Mouse (Mus musculus) heart, adult 2 months (tissue): Measurements from ENCODE around the gene Csnk1g2. TPM values are rescaled to one million over a fixed set of nuclear protein-coding genes. Genes with fewer than 3 reads are reported as not detected.

ENCODE experiments used
- DNase-seq, 2 experiments: peaks; one replicate each; pipeline ENCODE4 v3.0.0; 2021
- H3K27ac ChIP-seq: fragments of 200-600 bp; 2 replicates; pipeline ENCODE4 v1.8.1; 2022
- H3K27me3 ChIP-seq: fragments of 200-500 bp; 2 replicates; pipeline ENCODE4 v1.6.1; 2012; ENCODE audit warnings: mild to moderate bottlenecking, low read length, inconsistent platforms, mixed read lengths; ENCODE audit not compliant: control insufficient read depth, insufficient read depth
- H3K36me3 ChIP-seq: fragments of 200-500 bp; 2 replicates; pipeline ENCODE4 v1.6.1; 2012; ENCODE audit warnings: low read length, inconsistent platforms; ENCODE audit not compliant: control insufficient read depth, insufficient read depth
- H3K4me1 ChIP-seq: fragments of 200-500 bp; 2 replicates; pipeline ENCODE4 v1.6.1; 2011; ENCODE audit warnings: low read length; ENCODE audit not compliant: control insufficient read depth, insufficient read depth
- H3K4me3 ChIP-seq: fragments of 200-600 bp; 2 replicates; pipeline ENCODE4 v1.8.1; 2022
- H3K79me2 ChIP-seq: fragments of 200-500 bp; replicated peaks from 2 replicates; pipeline ENCODE4 v1.6.1; 2012; ENCODE audit warnings: mild to moderate bottlenecking, inconsistent platforms, low read length, moderate library complexity, mixed read lengths; ENCODE audit not compliant: control insufficient read depth, insufficient read depth
- H3K9ac ChIP-seq: fragments of 200-500 bp; 2 replicates; pipeline ENCODE4 v1.6.1; 2012; ENCODE audit warnings: low read depth, mild to moderate bottlenecking, control low read depth, inconsistent platforms, low read length, mixed read lengths
- CTCF ChIP-seq: fragments of 200-600 bp; IDR thresholded peaks from 2 replicates; pipeline ENCODE4 v1.8.1; 2022; ENCODE audit warnings: antibody characterized with exemption, mild to moderate bottlenecking, moderate library complexity
- EP300 ChIP-seq: fragments of 200-500 bp; IDR thresholded peaks from 2 replicates; pipeline ENCODE4 v1.6.1; 2011; ENCODE audit warnings: low read depth, low read length, control low read depth; ENCODE audit not compliant: insufficient read depth
- POLR2A ChIP-seq: fragments of 200-500 bp; IDR thresholded peaks from 2 replicates; pipeline ENCODE4 v1.6.1; 2011; ENCODE audit warnings: mild to moderate bottlenecking, low read depth, low read length, control low read depth; ENCODE audit not compliant: insufficient read depth
- WGBS: fragments of 180-500 bp; shearing (Covaris S2); methylation state at CpG from one replicate; pipeline ENCODE4 v1.1.7; 2018; 5-methylcytosine and 5-hydroxymethylcytosine counted together
- intact Hi-C: fragments of 180-260 bp; cut with DNase I; formaldehyde crosslinking; loops from one replicate; pipeline ENCODE4 v1.15.1; 2025
- polyA plus RNA-seq: library from polyadenylated mRNA; depleted of rRNA; stranded (reverse); fragments of >200 nt; gene quantifications from 2 replicates; pipeline ENCODE4 v1.2.3, GENCODE M21; 2012
- total RNA-seq, 2 experiments: library from RNA; stranded (reverse); gene quantifications; 2 replicates each; pipeline ENCODE4 v1.2.3; 2021

Csnk1g2 gene
- total and polyA plus RNA-seq, 3 experiments: 117 to 130 (median 130) TPM

DNA sequence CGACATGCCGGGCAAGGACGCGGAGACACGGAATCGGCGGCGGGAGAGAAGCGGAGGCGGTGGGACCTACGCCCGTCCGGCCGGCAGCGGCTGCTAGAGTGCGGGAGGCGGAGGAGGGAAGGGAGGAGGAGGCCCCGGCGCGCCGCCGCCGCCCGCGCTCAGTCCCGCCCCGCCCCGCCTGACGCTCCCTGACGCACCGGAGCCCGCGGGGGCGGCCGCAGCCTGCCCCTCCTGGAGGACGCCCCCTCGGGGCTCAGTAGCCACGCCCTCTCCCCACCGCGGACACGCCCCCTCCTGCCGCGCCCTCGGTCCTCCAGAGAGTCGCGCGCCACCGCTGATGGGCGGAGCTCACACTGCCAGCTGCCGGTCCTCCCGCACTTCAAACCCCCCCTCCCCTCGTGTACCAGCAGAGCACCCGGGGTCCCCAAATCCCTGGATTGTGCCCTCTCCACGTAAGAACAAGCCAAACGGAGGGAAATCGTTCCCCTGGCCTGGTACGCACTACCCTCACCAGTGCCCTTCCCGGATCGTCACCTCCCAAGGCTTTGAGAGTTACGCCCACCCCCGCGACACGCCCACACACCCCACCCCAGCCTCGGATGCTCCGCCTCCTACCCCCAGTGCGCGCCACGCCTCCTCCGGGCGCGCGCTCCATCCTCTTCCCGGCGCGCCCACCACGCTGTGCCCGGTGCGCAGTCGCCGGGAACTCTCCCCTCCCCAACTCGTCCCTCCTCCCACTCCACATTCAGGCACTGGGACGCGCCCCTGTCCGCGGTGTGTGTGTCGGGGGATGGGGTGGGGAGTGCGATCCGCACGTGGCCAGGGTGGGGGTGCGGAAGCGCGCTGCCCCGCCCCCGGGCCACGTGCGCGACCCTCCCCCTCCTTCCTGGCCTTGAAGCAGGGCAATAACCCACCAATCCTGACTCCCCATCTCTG is 45.2 kb upstream of the Csnk1g2 start, which contains the start of gene Klf16:
Klf16 (minus strand) TSS at position 127 of the 936 bp plus-strand sequence.
- WGBS: under 1% methylated on average over 87 of the region's 97 CpGs

DNA sequence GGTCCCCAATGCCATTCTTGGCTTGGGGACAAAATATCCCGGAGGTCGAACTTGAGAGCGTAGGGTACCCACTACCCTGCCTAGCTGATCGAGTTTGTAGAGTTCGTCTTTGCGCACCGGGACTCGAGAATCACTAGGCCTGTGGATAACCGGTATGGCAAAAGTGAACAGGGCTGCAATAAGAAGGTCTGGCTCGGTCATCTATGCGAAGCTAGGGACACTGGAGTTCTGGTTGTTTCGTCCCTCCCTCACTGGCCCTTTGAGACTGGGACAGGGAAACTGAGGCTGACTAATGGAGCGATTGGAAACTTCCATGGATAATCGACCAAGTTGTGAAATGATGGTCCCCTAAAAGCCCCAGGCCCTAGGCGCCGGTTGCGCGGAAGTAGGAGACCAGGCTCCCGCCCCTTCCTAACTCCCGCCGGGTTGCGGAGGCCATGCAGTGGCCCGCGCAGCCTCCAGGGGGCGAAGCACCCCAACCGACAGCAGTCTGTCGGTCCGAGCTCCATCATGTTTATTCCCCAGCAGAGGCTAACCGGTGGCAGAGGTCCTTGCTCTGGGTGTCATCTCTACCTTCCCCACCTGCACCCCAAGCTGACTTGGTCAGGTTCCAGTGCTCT is 44.4 kb upstream of the Csnk1g2 start:
- intact Hi-C loops: loop anchor here (2.0 kb wide), 2 partner anchors 25 to 81 kb away; partner anchors contain the start of genes Adat3 and Scamp4
- peak; percentile 87 to 89 for DNase-seq
- Histone ChIP-seq H3K36me3 (no peaks in the 10 kb centered on the region), H3K27ac (peak overlapping the region; percentile 89), H3K79me2 (peaks cover 2% of the 10 kb centered on the region; the same call in 1 of the 2 replicates), H3K27me3 (no peaks in the 10 kb centered on the region), H3K9ac (peak overlapping the region; percentile 36), H3K4me1 (peaks cover 6% of the 10 kb centered on the region), H3K4me3 (peak overlapping the region; percentile 84)
- WGBS: under 1% methylated on average over 29 of the region's 29 CpGs
- TF ChIP-seq POLR2A (peak; percentile 62), EP300 (peak; percentile 36; the same call in 1 of the 2 replicates), CTCF (peak; percentile 88)

More for the DNA sequence above, 45.2 kb upstream of the Csnk1g2 start, which contains the start of gene Klf16:
- Histone ChIP-seq H3K27me3 (no peaks in the 10 kb centered on the region), H3K4me1 (peaks cover 6% of the 10 kb centered on the region), H3K27ac (peak within 1 kb of the TSS; percentile 89), H3K9ac (peak within 1 kb of the TSS; percentile 98), H3K36me3 (no peaks in the 10 kb centered on the region), H3K4me3 (peak within 1 kb of the TSS; percentile 84), H3K79me2 (peaks cover 2% of the 10 kb centered on the region; the same call in 1 of the 2 replicates)
- peak; percentile 89 for TF ChIP-seq POLR2A
- peak; percentile 57; the same call in 1 of the 2 replicates for TF ChIP-seq EP300
- TF ChIP-seq CTCF: no peak
- intact Hi-C loops: loop anchor here (2.0 kb wide), 3 partner anchors 25 to 81 kb away; partner anchors contain the start of genes Adat3, Csnk1g2 and Scamp4
- peak; percentile 99 for DNase-seq

DNA sequence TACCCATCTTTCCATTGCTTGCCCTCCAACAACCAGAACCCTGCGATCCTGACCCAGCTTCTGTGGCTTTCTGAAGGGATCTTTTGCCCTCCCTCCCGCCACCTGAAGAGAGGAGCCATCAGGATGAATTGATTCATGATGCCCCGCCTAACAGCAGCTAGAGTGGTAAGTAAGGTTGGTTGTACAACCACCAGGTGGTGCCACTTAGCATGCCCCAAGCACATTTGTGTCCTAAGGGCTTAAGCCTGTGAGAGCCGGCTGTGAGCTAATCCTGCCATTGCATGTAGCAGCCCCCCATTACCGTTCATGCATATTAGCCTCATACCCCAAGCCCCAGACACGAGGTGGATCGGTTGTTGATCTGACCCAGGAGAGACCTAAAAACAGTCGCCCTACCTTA is 43.7 kb upstream of the Csnk1g2 start:
- WGBS: 12% methylated on average over 8 of the region's 8 CpGs
- peak in 1 of 2 experiments; percentile 65 for DNase-seq
- Histone ChIP-seq H3K36me3 (no peaks in the 10 kb centered on the region), H3K9ac (no peak overlapping the region; the same call in 1 of the 2 replicates), H3K27ac (peak overlapping the region; percentile 89), H3K27me3 (no peaks in the 10 kb centered on the region), H3K4me1 (peaks cover 7% of the 10 kb centered on the region), H3K4me3 (peak overlapping the region; percentile 84; the same call in 1 of the 2 replicates), H3K79me2 (peaks cover 2% of the 10 kb centered on the region; the same call in 1 of the 2 replicates)
- intact Hi-C loops: loop anchor here (2.0 kb wide), 2 partner anchors 24 to 80 kb away; partner anchors contain the start of genes Adat3 and Scamp4
- TF ChIP-seq CTCF (peak; percentile 51), POLR2A (no peak), EP300 (no peak)

DNA sequence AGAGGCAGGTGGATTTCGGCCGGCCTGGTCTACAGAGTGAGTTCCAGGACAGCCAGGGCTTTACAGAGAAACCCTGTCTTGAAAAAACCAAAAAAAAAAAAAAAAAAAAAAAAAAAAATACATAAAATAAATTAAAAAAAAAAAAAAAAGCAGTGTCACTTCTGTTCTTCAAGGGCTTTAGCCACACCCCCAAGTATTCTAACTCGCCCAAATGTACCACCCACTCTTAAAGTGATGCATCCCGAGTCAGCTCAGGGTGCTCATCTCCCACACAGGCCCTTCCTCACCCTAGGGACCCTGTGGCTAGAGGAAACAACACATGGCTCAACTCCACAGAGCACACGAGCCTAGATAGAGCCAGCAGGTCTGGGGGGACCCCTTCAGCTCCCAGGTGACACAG is 39.6 kb upstream of the Csnk1g2 start:
- H3K9ac ChIP-seq: no peak overlapping the region
- DNase-seq: no peak
- H3K79me2 ChIP-seq: peaks cover 4% of the 10 kb centered on the region; the same call in 1 of the 2 replicates
- H3K27ac ChIP-seq: no peak overlapping the region
- H3K36me3 ChIP-seq: no peaks in the 10 kb centered on the region
- TF ChIP-seq POLR2A: no peak
- TF ChIP-seq EP300: no peak
- TF ChIP-seq CTCF: no peak
- H3K4me3 ChIP-seq: no peak overlapping the region
- H3K4me1 ChIP-seq: peaks cover 17% of the 10 kb centered on the region
- intact Hi-C loops: no loop called here
- no peaks in the 10 kb centered on the region for H3K27me3 ChIP-seq
- 71% methylated on average over 5 of the region's 5 CpGs for WGBS

DNA sequence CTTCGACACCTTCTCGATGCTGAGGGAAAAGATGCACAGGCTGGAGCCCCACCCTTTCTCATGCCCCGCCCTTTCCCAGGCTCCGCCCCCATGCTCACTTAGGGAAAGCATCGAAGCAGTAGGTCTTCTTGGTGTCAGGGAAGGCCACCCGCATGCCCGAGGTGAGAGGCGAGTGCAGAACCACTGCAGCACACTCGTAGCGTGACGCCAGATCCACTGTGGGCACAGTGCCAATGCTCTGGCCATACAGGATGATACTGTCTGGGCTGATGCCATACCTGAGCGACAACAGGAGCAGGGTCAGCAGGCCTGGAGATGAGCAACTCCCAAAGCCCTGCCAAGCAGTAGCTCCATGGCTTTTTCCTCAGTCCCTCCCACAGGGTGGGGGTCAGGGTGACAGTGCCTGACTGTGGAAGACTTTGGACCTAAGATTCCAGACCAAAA is 38.6 kb upstream of the Csnk1g2 start:
- Histone ChIP-seq H3K79me2 (peaks cover 5% of the 10 kb centered on the region; the same call in 1 of the 2 replicates), H3K4me1 (peaks cover 23% of the 10 kb centered on the region), H3K9ac (no peak overlapping the region), H3K27ac (peak overlapping the region; percentile 84), H3K36me3 (no peaks in the 10 kb centered on the region), H3K4me3 (no peak overlapping the region), H3K27me3 (no peaks in the 10 kb centered on the region)
- peak; percentile 38 to 42 for DNase-seq
- TF ChIP-seq CTCF (no peak), EP300 (no peak)
- 31% methylated on average over 12 of the region's 12 CpGs for WGBS
- intact Hi-C loops: no loop called here
